Mouse (Mus musculus) embryo, embryonic 9.5 days (tissue): Measurements from ENCODE around the gene Rgs9.
"Not testable (repeated sequence)": the region's sequence is repeated elsewhere in the genome, so short reads cannot be mapped to it uniquely, and the experiment has no call there.

Experiments used
- DNase-seq: peaks from one replicate; pipeline ENCODE4 v3.0.0-alpha.2; 2017; ENCODE audit errors: extremely low spot score

The Rgs9 gene

DNA sequence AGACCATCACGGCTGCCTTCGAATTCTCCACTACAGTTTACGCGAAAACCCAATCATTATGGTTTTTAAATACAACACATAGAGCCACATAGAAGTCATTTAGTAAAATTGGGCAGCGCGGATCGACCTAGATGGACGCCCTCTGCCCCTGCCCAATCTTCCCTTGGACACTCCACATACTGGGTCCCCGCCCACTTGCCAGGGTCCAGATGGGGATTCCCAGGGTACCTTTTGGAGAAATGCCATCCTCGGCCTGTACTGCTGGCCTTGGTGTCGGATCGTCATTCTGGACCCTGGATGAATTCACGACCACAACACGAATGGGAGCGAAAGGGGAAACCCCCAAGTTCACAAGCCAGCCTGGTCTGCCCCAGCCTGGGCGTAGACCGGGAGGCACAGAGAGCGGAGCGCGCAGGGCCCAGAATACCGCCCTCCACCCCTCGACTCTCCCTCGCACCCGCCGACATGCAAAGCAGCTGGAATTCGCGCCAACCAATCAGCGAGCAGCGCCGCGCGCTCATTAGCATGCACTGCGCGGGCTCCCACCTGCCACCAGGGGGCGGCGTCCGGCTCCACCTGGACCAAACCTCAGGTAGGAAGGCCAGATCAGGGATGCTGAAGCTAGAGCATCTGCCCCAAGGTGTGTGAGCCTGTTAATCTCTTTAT lies at the start of gene Rgs9:
Gene Rgs9, minus strand, starts transcription at position 420 of the 666 bp plus-strand sequence.
- peak; percentile 85 for DNase-seq

DNA sequence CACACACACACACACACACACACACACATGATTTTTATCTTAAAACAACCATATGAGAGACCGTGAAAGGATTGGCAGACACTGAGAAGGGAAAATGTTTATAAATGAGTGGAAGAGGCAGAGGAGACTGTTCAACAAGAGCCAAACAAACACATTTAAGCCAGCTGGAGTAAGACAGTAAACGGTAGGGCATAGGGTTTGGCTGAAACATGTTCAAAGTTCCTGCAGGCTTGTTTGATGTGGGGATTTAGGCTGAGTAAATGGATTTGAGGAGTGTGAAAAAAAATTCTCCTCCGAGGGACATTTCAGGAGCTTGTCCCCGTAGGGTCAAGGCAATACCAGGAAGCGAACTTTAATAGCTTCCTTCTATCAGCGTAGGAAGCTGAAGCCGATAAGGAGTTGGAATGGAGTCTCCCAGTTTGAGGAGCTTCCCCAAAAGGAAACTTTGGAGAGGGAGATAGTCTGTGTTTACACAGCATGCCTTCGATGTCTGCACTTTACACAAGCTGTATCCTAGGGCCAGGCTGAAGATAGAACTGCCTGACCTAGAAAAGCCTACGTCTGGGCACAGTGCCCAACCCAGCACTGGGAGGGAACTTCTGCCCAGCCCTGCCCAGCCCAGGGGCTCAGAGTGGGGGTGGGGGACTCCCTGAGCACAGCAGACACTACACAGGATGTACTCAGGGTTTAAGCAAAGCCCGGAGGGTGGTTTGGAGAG lies 49.5 kb upstream of the Rgs9 start:
- no peak for DNase-seq

DNA sequence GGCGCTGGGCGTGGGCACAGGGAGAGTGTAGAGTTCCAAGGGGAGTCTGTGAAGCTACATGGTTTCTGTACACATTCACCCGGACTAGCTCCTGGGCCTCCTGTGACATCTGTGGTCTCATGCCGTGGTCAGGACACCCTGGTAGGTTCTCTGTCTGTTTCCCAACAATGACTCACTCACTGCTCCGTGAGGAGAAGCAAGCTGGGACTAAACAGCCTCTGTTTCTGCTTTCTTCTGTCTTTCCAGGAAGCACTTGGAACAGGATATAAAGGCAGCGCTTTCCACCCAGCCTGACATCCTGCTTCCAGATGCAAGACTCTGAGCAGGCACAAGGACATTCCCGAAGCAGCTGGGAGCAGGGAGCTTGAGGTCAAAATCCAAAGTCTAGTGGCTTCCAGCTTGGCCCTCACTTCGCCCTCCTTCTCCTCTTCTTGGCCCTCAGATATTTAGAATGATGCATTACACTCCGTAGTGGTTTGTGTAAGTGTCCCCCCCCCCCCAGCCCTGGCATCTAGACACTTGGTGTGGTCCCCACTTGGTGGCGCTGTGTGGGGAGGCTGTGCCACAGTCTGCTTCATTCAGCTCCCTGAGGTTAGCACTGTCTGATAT lies 46.2 kb upstream of the Rgs9 start:
- DNase-seq: no peak

DNA sequence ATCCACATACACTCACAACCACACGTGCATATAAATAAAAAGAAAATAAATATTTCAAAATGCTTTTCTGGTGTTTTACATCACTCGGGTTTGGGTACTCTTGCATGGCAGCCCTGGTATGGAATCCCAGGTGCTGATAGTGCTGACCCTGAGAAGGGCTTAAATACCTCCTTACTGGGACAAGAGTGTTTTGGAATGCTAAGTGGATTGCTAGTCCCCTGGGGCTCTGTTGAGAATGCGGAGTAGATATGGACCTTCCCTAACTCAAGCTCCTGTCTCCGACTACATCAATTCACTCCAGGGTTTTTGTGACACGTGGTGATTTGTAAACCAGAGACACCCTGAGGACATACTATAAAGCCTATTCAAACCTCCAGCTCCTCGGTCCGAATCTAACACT lies 45.6 kb upstream of the Rgs9 start:
- no peak for DNase-seq

DNA sequence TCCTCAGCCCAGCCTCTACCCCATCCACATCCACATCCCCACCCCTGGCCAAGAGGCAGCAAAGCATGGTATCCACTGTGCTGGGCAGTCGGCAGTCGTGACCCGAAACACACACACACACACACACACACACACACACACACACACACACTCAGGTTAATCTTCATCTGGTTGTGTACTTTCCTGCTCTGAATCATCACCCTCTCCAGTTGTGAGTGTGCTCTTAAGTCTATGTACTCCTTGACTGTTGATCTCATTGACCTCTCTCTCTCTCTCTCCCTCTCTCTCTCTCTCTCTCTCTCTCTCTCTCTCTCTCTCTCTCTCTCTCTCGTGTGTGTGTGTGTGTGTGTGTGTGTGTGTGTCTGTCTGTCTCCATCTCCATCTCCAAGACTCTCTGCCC lies 44.7 kb upstream of the Rgs9 start:
- DNase-seq: not testable (repeated sequence)

GRCm38 (mm10) chr11:109340541-109340940 lies 42.6 kb upstream of the Rgs9 start:
- DNase-seq: no peak

- no peak for DNase-seq
These were observed 41.4 kb upstream of the Rgs9 start for GRCm38 (mm10) chr11:109339155-109339938.

- no peak for DNase-seq
These were observed 38.0 kb upstream of the Rgs9 start for GRCm38 (mm10) chr11:109335890-109336289.

GRCm38 (mm10) chr11:109334773-109335172 lies 36.8 kb upstream of the Rgs9 start:
- DNase-seq: no peak

DNA sequence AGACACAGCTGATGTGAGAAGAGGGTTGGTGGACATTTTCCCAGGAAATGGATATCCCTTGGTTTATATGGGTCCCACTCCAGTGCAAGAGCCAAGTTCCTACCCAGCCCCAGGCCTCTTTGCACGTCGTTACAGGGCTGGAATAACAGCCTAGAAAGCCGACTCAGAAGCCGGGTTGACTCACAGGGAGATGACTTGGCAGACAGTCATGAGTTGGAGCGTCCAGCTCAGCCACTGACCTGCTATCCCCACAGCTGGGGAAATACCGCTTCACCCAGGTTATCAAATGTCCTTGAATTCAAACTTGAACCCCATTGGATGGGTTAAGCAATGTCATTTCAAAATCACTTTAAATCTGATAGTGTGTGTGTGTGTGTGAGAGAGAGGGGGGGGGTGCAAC lies 34.8 kb upstream of the Rgs9 start:
- no peak for DNase-seq

DNA sequence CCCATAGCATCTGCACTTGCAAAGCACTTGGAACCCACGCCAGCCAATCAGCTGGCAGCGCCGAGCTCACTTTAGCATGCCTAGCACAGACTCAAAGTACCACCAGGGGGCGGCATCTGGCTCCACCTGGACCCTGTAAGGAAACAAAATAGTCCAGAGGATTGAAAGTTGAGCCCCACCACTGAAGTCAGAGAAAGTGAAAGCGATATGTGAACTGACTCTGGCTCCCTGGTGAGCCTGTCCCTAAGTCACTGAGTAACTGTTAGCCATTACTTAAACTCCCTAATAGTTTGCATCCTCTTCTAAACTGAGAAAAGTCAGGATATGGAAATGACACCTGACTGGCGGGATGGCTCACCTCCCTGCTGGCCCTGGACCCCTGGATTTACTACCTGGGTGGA lies 33.5 kb upstream of the Rgs9 start:
- peak; percentile 89 for DNase-seq

DNA sequence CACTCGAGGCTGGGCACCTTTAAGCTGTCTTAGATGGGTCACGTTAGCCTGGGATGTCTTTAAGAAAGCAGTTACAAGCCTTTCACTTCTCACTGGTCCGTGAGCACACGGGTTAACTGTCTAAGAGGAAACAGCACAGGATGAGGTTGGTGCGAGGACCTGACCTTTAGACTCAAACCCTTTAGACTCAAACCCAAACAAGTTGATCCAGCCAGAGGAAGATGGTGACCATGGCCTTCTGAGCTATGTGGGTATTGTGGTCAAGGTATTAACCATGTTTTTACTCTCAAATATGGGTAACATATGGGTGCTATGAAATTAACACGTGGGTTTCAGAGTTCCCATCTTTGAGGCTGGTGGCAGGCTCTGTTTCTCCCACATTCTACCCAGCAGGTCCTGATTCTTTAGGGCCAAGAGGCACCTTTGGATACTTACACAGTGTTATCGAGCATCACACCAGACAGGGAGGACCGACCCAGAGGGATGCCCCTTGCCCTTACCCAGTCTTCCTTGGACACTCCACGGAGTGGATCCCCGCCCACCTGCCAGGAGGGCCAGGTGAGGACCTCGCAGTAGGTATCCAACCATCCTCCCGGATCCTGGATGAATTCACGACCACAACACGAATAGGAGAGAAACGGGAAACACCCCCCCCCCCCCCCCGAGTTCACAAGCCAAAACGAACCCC lies 32.9 kb upstream of the Rgs9 start:
- DNase-seq: no peak

DNA sequence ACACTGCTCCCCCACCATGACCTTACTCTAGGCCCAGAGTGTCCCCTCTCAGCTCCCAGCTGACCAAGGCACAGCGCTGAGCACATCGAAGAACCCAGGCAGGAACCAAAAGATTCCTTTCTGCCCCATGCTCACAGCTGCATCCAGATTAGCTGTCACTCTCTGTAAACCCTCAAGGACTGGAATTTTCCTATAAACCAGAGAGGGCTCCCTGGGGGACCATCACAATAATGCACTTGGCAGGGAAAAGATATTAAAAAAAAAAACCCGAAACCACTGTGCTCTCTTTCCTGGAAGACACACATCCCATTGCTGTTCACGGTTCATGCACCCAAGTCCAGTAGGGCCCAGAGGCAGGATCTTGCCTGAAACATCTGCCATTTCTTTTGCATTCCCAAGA lies 31.4 kb upstream of the Rgs9 start:
- no peak for DNase-seq

DNA sequence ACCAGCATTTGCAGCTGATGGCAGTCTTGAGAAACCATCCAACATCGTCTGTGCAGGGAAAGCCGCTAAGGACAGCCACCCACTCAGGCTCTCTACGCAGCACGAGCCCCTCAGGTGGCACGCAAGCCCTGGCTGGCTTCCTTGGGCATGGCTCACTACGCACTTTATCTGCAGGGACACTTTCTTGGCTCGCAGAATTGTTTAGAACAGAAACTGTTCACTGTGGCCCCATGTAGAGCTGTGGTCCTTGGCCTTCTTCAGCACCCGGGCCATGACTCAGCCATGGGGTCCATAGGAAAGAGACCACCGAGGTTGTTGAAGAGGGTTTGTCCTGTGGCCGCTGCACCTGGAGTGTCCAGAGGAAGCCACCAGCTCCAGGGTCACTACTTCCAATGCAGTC lies 30.0 kb upstream of the Rgs9 start:
- DNase-seq: no peak

GRCm38 (mm10) chr11:109327381-109327780 lies 29.5 kb upstream of the Rgs9 start:
- no peak for DNase-seq

- DNase-seq: no peak
These were observed 28.3 kb upstream of the Rgs9 start for GRCm38 (mm10) chr11:109326270-109326669.

DNA sequence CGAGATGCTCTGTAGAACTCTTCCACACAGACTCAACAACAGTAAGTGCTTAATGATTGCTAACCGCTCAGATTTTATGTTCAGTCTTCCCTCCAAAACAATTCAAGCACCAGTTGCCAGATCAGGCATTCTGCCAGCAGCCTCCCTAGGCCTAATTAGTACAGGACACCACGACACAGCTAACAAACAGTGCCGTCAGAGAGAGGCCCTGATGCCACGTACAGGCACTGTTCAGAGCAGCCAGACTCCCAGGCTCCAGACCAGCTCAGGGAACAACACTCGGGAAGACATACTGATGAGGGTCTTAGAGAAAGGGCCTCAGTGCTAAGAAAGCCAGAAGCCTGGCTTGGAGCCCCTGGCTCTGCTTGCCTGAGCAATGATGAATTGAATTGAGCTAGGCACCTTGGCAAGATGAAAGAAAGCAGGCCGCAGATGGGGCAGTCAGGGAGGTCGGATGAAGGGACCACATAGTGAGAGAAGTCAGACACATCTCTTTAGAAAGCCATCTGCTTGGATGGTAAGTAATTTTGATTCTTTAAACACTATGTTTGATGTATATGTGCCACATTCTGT lies 22.5 kb upstream of the Rgs9 start:
- no peak for DNase-seq

DNA sequence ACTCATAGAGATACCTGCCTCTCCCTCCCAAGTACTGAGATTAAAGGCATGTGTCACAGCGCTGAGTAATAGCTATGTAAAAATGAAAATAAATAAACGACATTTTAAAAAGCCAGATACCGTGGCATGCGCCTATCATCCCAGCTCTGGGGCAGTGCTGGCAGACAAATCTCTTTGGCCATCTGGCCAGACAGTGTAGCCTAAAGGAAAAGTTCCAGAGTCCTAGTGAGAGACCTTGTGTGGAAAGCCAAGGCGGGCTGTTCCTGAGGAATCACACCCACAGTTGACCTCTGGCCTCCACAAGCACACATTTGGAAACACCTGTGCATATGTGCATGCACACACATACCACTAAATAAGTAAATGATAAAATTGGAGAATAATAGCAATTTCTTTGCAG lies 22.0 kb upstream of the Rgs9 start:
- DNase-seq: no peak

- no peak for DNase-seq
These were observed 21.5 kb upstream of the Rgs9 start for GRCm38 (mm10) chr11:109319471-109319870.

DNA sequence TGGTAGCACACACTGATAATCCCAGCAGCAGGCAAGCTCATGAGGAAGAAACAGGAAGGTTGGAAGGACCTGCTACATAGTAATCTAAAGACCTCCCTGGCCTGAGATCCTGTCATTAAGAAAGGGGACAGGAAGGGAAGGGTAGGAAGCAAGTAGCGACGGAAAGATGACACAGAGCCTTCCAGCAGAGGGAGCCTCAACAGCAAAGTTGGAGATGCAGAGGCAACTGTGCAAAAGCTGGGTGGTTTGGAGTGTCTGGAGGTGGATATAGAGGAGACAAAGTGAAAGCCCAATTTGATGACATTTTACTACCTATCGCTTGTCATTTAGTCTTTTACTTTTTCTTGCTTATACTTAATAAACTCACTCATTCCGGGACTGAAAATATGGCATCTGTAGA lies 19.0 kb upstream of the Rgs9 start:
- DNase-seq: no peak

- peak; percentile 74 for DNase-seq
These were observed 14.1 kb upstream of the Rgs9 start for GRCm38 (mm10) chr11:109311885-109312605.
